Mouse (Mus musculus) cerebellum, adult 11-12 months (tissue): ENCODE data around the gene Fndc3b.

Experiments used
- DNase-seq: peaks from one replicate; pipeline ENCODE4 v3.0.0; 2022

The Fndc3b gene

GRCm38 (mm10) chr3:27616421-27617236, 94.5 kb downstream of the Fndc3b start:
- peak; percentile 92 for DNase-seq

- no peak for DNase-seq
Measured at GRCm38 (mm10) chr3:27615479-27615878, 95.6 kb downstream of the Fndc3b start.

- DNase-seq = no peak
Measured at GRCm38 (mm10) chr3:27613828-27614227, 97.3 kb downstream of the Fndc3b start.

- DNase-seq = no peak
Measured at GRCm38 (mm10) chr3:27613011-27613410, 98.1 kb downstream of the Fndc3b start.

GRCm38 (mm10) chr3:27611986-27612385, 99.1 kb downstream of the Fndc3b start:
- DNase-seq = no peak

- no peak for DNase-seq
Measured at GRCm38 (mm10) chr3:27610547-27610946, 100.6 kb downstream of the Fndc3b start.

GRCm38 (mm10) chr3:27610089-27610488, 101.0 kb downstream of the Fndc3b start:
- no peak for DNase-seq

GRCm38 (mm10) chr3:27607796-27608151, 103.3 kb downstream of the Fndc3b start:
- no peak for DNase-seq

- DNase-seq = no peak
Measured at GRCm38 (mm10) chr3:27607081-27607795, 103.9 kb downstream of the Fndc3b start.

- DNase-seq = no peak
Measured at GRCm38 (mm10) chr3:27606626-27607025, 104.5 kb downstream of the Fndc3b start.

GRCm38 (mm10) chr3:27605613-27606012, 105.5 kb downstream of the Fndc3b start:
- DNase-seq = no peak

GRCm38 (mm10) chr3:27605081-27605480, 106.0 kb downstream of the Fndc3b start:
- no peak for DNase-seq

- DNase-seq = no peak
Measured at GRCm38 (mm10) chr3:27604629-27605028, 106.5 kb downstream of the Fndc3b start.

- DNase-seq = no peak
Measured at GRCm38 (mm10) chr3:27603905-27604620, 107.0 kb downstream of the Fndc3b start.

GRCm38 (mm10) chr3:27600645-27601044, 110.5 kb downstream of the Fndc3b start:
- no peak for DNase-seq

- DNase-seq = no peak
Measured at GRCm38 (mm10) chr3:27600197-27600596, 110.9 kb downstream of the Fndc3b start.

- DNase-seq = no peak
Measured at GRCm38 (mm10) chr3:27598437-27599382, 112.4 kb downstream of the Fndc3b start.

GRCm38 (mm10) chr3:27593485-27594138, 117.5 kb downstream of the Fndc3b start:
- DNase-seq = no peak

- no peak for DNase-seq
Measured at GRCm38 (mm10) chr3:27592728-27593484, 118.2 kb downstream of the Fndc3b start.

GRCm38 (mm10) chr3:27590823-27591222, 120.3 kb downstream of the Fndc3b start:
- DNase-seq = no peak

GRCm38 (mm10) chr3:27589305-27589704, 121.8 kb downstream of the Fndc3b start:
- no peak for DNase-seq
